Mouse (Mus musculus): ENCODE data around the gene Magohb.
"Not testable (repeated sequence)": the region's sequence is repeated elsewhere in the genome, so short reads cannot be mapped to it uniquely, and the experiment has no call there.

The Magohb gene

DNA sequence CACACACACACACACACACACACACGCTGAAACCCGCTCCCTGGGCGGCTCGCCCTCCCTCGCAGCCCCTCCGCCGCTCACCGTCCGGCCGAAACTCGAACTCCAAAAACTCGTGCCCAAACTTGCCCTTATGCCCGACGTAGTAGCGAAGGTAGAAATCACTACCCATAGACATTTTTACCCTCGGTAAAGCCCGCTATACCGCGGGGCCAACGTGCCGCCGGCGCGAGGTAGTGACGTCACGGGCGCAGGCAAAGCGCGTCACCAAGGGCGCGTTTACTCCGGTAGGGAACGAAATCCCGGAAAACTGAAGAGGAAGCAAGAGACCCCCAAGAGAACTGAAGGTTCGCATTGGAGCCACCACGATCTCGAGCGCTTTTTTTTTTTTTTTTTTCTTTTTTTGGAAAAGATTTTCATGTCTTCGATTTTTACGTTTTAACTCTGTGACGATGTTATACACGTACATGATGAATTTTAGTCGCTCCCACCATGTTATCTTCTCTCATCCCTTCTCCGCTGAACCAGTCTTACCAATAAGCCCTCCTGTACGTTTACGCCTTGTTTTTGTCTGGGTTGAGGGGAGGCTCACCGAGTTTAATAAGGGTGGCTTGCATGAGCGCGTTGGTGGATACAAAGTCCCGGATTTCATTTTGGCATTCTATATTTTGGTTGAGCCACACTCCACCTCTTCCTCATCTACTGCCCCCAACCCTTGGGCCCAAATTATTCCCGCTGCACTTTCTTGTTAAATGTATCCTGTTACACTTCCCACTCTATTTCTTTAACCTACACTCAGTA, at the start of gene Magohb:
Magohb (minus strand) TSS at position 254 of the 798 bp plus-strand sequence.
- DNase-seq (ENCODE audit: low read depth) = peak; percentile 54

DNA sequence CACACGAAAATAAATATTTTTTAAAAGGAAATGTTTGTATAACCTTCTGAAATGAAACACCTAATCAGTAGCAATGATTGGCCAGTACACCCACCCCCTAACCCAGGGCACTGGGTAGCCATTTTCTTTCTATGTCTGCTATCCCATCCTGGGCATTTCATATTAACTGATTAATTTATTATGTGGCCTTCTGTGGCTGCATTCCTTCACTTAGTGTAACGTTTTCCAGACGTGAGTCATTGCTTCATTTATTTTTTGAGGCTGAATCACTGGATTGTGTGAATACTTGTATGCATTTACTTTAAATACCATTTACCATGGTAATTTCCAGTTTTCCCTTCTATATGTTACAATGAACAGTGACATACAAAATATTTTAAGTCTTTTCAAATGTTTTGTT, 47.0 kb upstream of the Magohb start:
- DNase-seq (ENCODE audit: low read depth) = no peak

DNA sequence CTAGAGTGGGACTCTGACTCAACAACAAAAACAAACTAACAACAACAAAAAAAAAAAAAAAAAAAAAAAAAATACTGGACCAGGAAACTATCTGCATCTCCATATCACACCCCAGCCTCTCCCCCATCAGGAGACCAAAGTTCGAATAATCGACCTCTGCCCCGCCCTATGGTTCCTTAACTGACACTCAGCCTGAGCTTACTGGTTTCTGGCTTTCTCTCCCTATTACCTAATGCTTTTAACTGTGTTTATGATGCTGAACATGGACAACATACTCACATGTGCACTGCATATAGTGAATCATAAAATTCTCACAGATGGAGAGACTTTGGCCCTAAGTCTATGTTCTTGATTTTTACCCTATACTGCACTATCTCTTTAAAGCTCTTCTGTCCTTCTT, 46.3 kb upstream of the Magohb start:
- no peak for DNase-seq (ENCODE audit: low read depth)

DNA sequence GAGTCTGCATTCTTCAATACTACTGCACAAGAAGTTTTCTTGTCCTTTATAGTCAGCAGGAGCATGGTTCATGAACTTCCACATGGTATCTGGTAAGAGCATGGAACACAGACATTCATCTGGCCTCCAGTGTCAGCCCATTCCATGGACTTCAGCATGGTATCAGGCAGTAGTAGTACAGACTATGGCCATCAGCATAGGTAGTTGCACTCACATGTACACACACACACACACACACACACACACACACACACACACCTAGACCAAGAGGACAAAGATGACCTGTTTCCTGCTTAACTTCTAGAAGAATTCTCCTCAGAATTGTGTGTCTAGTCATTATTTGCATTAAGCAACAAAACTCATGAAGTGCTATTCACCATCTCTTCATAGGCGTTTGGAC, 45.7 kb upstream of the Magohb start:
- no peak for DNase-seq (ENCODE audit: low read depth)

DNA sequence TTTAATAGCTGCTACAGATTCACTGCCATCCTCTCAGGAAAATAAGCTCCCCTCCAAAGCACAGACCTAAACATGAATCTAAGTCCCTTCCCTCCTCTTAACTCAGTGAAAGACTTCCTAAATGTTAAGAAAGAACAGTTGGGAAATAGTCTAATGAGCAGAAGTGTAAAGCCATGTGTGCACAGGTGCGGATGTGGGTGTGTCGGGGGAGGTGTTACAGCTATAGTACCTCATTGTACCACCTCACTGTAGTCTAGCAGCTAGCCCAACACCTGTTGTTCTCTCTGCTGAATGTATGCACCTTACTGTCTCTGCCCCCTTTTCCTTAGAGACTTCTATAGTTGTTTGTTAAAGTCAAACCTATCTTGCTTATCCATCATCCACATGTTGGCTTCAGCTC, 34.0 kb upstream of the Magohb start:
- no peak for DNase-seq (ENCODE audit: low read depth)

DNA sequence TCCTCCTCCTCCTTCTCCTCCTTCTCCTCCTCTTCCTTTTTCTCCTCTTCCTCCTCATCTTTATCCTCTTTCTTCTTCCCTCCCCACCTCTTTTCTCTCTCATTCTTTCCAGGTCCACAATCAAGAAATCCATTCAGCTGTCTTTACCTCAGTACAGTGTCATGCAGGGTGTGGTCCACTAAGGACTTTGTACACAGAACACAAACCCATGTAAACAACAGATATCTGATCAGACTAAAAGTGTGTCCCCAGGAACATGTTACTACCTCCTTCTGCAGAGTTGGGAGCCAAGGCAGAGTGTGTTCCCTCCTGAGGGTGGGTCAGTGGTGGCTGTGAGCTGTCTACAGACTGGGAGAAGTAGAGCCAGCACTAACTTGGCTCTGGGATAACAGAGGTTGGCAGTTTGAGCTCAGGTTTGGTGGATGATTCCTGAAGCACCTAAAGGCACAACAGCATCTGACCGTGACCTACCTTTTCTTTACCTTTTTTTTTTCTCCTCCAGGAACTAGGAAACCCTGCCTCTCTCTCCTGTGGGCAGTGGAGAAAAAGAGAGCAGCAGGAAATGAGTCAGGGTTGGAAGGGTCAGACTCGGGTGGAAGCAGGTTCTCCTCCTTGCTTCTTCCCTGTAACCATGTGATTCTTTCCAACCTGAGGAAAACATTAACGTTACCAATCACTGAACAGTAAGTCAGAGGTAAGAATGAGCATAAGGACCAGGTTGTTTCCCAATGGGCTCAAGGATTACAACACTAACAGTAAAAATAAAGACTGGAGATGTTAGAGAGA, 29.0 kb upstream of the Magohb start:
- no peak for DNase-seq (ENCODE audit: low read depth)

DNA sequence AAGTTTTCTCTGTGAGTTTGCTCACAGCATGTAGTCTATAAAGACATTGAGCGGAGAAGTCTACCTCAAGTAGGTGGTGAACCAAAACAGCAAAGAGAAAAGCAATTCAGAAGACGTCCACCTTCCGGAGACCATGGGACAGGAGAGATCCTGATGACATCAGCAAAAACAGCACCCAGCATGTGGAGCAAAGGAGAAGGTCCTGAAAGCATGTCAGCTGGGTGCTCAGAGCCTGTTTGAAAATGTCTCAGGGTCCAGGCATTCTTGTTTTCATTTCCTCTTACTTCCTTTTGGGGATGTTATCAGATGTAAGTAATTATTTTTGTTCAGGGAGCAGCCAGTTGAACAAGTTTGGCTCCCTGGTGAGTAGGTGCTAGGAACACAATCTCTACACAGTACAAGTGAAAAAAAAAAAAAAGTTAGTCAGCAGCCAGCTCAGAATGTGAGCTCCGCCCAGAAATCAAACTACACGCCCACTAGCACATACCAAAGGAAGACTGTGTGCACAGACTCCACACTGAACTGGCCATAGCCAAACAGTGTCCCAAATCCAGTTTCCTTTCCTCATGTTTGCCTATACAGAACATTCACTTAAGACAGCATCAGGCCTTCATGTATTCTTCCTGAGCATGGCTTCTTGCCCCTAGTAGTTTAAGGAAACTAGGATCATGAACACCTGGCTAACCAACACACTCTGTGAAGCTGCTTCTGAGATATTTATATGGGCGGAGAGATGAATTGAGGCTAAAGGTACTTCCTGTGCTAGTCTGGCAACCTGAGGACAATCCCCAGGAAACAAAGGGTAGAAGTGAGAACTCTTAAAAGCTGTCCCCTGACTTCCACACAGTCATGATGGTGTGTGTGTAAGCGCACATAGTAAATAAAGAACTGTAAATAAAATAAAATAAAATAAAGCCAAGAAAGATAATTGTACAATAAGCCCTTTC, 23.4 kb upstream of the Magohb start:
- DNase-seq (ENCODE audit: low read depth) = no peak

DNA sequence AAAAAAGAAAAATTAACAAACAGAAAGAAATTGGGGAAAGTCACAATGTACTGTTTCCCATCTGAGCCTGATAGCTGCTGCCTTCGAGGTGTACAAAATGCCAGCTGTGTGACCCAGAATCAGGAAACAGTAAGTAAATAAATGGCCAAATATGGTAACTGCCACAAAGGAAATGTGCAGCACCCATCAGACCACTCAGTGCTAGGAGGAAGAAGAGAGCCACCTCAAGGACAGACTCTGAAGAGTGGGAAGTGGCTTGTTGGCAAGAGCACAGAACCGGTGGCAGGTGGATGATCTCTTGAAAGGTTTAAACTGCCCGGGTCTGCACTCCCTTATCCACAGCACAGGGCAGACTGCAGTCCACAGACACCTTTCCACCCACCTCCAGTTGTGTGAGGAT, 15.0 kb upstream of the Magohb start:
- DNase-seq (ENCODE audit: low read depth) = no peak

DNA sequence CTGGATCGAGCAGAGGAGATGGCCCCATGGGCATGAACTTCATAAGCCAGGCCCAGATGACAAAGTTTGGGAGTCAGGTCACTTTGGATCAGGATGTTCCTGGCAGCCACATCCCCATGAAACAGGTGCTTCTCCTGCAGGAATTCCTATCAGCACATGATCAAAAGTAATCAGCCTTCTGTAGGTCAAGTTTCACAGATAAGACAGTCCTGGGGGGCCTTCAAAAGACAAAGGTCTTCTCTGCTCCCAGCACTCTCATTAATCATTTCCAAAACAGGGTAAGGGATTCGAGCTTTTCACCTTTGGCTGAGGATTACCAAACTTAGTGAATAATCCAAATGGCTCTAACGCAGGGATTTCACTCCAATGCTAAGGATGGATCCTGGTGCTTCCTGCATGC, 11.7 kb upstream of the Magohb start:
- no peak for DNase-seq (ENCODE audit: low read depth)

DNA sequence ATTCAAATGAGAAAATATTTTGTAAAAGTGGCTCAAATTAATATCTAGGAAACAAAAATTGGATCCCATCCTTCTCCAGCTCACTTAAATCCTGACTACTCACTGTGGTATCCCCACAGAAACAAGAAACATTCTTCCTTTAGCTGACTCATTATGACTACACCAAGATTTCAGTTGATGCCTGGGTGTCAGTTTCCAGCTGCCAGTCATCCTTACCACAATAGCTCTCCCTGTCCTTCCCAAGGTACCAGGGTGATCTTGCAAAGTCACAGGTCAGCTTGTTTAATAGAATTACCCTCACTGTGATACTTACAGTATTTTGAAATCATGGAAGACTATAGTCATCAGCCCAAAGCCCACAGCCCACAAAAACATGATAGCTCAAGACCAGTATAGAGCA, 5.5 kb upstream of the Magohb start:
- DNase-seq (ENCODE audit: low read depth) = no peak

DNA sequence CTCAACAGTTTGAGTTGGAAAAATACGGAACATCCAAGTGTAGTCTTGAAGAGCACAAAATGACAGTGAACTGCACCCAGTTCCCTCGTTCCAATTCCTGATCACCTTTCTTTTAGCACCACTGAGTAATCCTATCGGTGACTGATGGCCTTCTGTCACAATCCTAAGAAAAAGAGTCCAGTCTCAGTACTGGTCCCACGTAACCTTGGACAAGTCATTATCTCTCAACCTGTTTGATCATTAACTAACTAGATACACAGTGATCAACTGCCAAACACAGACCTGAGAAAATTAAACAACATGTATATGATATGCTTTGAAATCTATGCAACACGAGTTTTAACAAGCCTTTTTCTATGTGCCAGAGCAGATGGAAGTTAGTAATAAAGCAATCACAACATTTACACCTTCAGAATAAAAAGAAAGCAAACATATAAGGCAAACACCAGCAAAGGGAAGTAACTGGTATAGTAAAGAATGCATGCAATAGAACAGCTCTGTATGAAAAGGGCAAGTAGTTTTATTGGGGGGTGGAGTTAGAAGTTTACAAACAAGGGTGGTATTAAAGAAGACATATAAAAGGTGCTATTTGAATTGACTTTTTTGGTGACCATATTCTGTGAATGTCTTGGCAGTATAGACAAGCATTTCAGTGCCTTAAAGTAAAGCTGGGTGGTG, 1.5 kb upstream of the Magohb start:
- no peak for DNase-seq (ENCODE audit: low read depth)

DNA sequence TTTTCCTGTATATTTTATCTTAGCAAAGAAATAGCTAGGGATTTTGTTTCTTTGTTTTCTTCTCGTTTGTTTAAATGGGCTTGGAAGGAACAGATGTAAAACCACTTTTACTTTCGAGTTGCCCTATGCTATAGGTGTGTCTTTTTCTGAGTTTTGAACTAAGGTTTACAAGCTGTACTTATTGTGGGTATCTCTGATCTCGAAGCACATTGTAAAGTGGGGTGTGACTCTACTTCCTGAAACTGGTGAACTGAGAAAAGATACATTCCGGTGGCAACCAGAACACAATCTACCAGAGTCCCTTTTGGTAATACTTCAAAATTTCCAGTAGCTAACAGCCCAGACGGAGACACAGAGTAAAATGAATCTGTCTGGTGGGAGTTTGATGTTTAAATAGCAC, 872 bp upstream of the Magohb start:
- DNase-seq (ENCODE audit: low read depth) = no peak

DNA sequence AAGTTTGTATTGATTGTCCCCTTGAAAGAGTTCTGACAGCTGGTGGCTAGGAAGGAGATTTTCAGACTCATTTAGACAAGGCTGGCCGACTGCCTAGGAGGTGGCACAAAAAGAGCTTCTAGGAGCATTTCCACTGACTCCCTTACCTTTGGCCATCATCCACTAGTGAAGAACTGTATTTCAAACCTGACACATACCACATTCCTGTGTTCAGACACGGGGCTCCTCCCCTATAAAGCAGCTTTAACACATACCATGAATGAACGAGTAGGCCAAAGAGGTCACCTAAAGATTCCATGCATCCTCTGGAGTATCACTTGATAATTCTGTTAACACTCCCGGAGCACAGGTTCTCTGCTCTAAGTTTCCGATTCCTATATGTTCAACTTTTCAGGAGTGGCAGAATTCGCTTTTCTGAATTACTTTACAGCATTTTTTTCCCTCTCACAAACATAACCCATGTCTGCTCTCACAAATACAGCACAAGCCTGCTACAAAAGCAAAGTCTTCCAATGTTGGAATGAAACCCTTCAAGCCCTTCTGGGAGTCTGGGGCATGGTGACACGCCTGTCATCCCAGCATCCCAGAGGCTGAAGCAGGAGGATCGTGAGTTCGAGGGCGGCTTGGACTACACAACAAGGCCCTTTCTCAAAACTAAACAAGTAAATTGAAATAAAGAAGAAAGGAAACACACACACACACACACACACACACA, 611 bp downstream of the Magohb start:
- no peak for DNase-seq (ENCODE audit: low read depth)

DNA sequence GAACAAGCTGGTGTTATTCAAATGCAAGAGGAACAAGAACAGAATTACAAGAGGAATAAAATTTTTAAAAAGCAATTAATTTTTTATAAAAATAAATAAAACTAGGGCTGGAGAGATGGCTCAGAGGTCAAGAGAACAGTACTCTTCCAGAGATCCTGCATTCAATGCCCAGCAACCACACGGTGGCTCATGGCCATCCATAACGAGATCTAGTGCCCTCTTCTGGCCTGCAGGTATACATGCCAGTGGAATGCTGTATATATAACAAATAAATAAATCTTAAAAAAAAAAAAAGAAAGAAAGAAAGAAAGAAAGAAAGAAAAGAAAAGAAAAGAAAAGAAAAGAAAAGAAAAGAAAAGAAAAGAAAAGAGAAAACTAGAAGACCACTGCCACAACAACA, 2.6 kb downstream of the Magohb start:
- no peak for DNase-seq (ENCODE audit: low read depth)

DNA sequence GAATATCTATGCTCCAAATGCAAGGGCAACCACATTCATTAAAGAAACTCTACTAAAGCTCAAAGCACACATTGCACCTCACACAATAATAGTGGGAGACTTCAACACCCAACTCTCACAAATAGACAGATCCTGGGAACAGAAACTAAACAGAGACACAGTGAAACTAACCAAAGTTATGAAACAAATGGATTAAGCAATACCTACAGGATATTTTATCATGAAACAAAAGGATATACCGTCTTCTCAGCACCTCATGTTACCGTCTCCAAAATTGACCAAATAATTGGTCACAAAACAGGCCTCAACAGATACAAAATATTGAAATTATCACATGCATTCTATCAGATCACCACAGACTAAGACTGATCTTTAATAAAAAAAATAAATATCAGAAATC, 14.9 kb downstream of the Magohb start:
- DNase-seq (ENCODE audit: low read depth) = not testable (repeated sequence)

DNA sequence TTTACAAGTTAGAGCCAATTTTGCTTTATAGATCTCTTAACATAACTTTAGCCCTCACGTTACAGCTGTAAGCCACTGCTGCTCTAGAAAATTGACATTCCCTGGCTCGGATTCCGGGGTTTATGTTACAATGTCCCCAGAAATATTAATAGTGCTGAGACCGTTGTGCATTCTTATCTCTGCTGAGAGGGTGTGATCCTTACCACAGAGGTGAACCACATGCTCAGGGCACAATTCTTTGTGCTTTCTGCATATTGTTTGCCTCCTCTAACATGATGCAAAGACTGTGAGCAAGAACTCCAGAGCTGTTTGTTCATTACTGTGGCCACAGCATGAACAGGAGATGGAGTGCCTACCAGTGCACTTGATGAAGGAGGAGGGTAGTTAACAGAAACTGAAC, 16.4 kb downstream of the Magohb start:
- DNase-seq (ENCODE audit: low read depth) = no peak

DNA sequence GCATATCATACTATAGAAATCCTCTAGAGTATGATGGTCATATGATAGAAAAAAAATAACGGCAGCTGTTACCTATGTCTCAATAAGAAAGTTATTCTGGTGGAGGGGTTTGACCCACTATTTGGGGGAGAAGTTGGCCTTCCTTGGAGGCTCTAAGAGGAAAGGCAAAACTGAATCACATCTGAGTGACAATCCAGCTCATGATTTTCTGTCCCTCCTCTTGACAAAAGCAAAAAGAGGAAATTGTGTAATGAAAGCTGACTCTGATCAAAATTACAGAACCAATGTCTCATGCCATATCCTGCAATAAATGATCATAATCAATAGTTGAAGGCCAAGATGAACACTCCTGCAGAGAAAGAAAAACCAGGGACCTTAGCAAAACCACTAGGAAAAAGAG, 20.7 kb downstream of the Magohb start:
- no peak for DNase-seq (ENCODE audit: low read depth)

DNA sequence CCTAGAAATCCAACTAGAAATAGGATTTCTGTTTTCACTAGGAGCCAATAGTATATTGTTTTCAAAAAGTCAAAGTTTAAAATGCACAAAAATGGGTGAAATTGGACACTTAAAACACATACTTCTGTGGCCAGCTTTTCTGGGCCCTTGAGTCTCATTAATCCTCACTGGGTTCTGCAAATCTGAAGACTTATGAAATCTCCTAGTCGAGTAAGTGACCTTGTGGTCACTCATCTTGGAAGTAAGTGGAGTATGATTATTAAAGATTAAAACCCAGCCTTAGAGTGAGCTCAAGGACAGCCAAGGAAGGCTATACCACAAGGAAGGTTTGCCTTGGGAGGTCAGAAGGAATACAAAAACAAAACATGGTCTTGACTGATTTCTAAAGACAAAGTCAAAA, 22.7 kb downstream of the Magohb start:
- DNase-seq (ENCODE audit: low read depth) = no peak

DNA sequence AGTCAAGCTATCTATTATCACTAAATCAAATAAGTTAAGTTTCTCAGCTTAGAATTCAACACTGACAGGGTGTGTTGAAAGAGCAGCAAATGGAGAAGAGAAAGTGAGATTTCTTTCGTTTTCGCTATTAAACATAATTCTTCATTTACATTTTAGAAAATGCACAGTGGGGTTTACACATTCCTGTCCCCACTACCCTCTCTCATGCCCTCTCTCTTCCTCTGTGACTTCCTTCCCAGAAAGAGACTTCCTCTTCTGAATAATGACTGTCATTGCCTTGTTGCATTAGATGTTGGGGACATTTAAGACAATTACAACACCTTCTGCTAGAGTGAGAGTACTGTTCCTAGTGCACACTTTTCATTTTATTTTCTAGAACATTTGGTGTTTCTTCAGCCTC, 23.4 kb downstream of the Magohb start:
- no peak for DNase-seq (ENCODE audit: low read depth)

DNA sequence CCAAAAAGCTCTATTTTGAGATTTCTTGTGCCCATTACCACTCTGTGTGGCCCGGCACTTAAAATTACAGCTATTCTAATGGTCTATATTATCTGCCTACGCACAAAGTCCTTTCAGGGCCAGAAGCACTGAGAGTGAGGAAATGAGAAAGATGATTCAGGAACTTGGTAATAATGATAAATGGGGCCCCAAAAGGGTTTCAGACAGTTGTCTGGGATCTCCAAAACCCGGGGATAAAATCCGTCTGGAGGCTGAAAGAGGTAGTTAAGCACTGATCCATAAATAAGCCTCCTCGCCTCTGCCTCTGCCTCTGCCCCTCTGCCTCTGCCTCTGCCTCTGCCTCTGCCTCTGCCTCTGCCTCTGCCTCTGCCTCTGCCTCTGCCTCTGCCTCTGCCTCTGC, 28.9 kb downstream of the Magohb start:
- no peak for DNase-seq (ENCODE audit: low read depth)

DNA sequence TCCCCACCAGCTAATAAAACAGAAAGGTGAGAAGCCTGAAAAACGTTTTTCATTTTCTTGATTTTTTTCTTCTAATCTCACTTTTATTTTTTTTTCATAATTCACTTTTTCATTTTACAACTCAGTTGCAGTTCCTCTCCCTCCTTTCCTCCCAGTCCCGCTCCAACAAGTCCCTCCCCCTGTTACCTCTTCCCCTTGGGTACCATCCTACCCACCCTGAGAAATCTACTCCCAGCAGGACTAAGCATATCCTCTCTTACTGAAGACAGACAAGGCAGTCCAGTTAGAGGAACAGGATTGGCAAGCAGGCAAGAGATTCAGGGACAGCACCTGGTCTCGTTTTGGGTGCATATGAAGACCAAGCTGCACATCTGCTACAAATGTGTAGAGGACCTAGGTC, 30.3 kb downstream of the Magohb start:
- DNase-seq (ENCODE audit: low read depth) = no peak

Measured in c-Kit-positive CD71-positive TER-119-negative erythroid progenitor cells, embryonic 14.5 days (primary cell).